Comparison of ENCODE assay signal across 14 mouse cellular contexts in the genomic region with DNA sequence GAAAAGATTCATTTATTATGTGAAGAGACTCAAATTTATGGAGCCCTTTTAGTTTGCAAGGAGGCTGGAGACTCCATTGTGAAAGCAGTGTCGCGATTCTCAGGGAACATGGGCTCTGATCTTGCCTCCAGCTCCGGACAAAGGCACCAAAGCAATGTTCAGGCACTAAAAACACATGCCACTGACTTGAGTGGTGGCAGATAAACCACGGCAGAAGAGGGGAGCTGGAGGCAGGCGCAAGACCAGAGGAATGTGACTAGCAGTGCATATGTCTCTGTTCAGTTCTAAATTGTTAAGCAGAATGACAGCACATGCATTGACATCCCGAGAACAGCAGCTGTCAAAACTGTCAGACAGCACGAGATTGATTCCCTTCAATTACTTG.
DNase-seq lines count a peak whose midpoint lies in the region; ATAC-seq and TF ChIP-seq lines count a peak whose summit lies in the region.
"Had no signal": no experiment of that assay in that cellular context is flagged by ENCODE, and none has a peak within 500 bp of the region (broad histone marks: within the 10 kb centered on the region; RNA-seq: fewer than 3 reads in every experiment).

No protein-coding gene starts in this region.

- ATAC-seq in embryonic facial prominence, embryonic 13.5 days (ENCODE audit: insufficient number of reproducible peaks, insufficient read depth, low FRiP score, low TSS enrichment, low read depth), result no peak
- no peak for ATAC-seq in kidney, embryonic 15.5 days (replicated peaks; ENCODE audit: low FRiP score)
- ATAC-seq in neural tube, embryonic 13.5 days (ENCODE audit: low read depth), result no peak
- ATAC-seq in stomach, postnatal 0 days (ENCODE audit: low FRiP score, low TSS enrichment), result peak; percentile 35; the same call in 1 of the 2 replicates
- ATAC-seq: Patski had no signal

- no peak for DNase-seq in embryonic facial prominence, embryonic 10.5 days (ENCODE audit: low spot score)
- no peak for DNase-seq in kidney, adult 2 months
- DNase-seq in neural tube, embryonic 10.5 days (ENCODE audit: extremely low spot score, low spot score), result no peak
- peak; percentile 20 for DNase-seq in stomach, postnatal 0 days (ENCODE audit: low spot score)
- no peak for DNase-seq in left cerebral cortex, adult 11 months (ENCODE audit: low spot score)
- DNase-seq: adrenal gland, adult 8-10 months; cerebellum, adult 8-10 months; kidney, adult 8-10 months; thymus, postnatal 14 days had no signal

- TF ChIP-seq EP300 in stomach, postnatal 0 days (optimal IDR thresholded peaks at IDR 0.05), result no peak

- H3K4me1 ChIP-seq in embryonic facial prominence, embryonic 13.5 days, result 0 out of 2 replicates have a peak, but pooled peaks cover 7% of the 10 kb centered on the region
- H3K4me1 ChIP-seq in embryonic facial prominence, embryonic 10.5 days, result no peaks in the 10 kb centered on the region
- H3K4me1 ChIP-seq in kidney, embryonic 15.5 days, result 0 out of 2 replicates have a peak, but pooled peaks cover 3% of the 10 kb centered on the region
- H3K4me1 ChIP-seq in kidney, adult 2 months (ENCODE audit: control insufficient read depth, insufficient read depth, low read length), result no peaks in the 10 kb centered on the region
- H3K4me1 ChIP-seq in neural tube, embryonic 13.5 days (replicated peaks), result no peaks in the 10 kb centered on the region
- H3K4me1 ChIP-seq in stomach, postnatal 0 days (replicated peaks; ENCODE audit: control insufficient read depth, insufficient read depth), result no peaks in the 10 kb centered on the region
- H3K4me1 ChIP-seq: hindbrain, embryonic 13.5 days had no signal

- TF ChIP-seq CTCF in kidney, adult 2 months (conservative IDR thresholded peaks at IDR 0.05; ENCODE audit: insufficient read depth, insufficient read length, low read depth, low read length), result no peak
- TF ChIP-seq CTCF in stomach, postnatal 0 days (IDR thresholded peaks at IDR 0.05; ENCODE audit: low read depth), result no peak

- no peaks in the 10 kb centered on the region for H3K36me3 ChIP-seq in embryonic facial prominence, embryonic 13.5 days
- no peaks in the 10 kb centered on the region for H3K36me3 ChIP-seq in embryonic facial prominence, embryonic 10.5 days (replicated peaks)
- H3K36me3 ChIP-seq in kidney, embryonic 15.5 days, result no peaks in the 10 kb centered on the region
- no peaks in the 10 kb centered on the region for H3K36me3 ChIP-seq in kidney, adult 2 months (ENCODE audit: control insufficient read depth, insufficient read depth, low read length)
- H3K36me3 ChIP-seq in neural tube, embryonic 13.5 days, result no peaks in the 10 kb centered on the region
- H3K36me3 ChIP-seq in stomach, postnatal 0 days (ENCODE audit: control insufficient read depth, insufficient read depth, low read length), result no peaks in the 10 kb centered on the region
- H3K36me3 ChIP-seq: hindbrain, embryonic 13.5 days had no signal

- H3K27ac ChIP-seq in embryonic facial prominence, embryonic 13.5 days, result 0 out of 2 replicates have a peak overlapping the region, but pooled peaks have one; percentile 57
- no peak overlapping the region for H3K27ac ChIP-seq in embryonic facial prominence, embryonic 10.5 days (replicated peaks)
- no peak overlapping the region for H3K27ac ChIP-seq in kidney, embryonic 15.5 days
- H3K27ac ChIP-seq in kidney, adult 2 months (ENCODE audit: insufficient read depth, low read depth, low read length), result no peak overlapping the region
- H3K27ac ChIP-seq in neural tube, embryonic 13.5 days (replicated peaks), result no peak overlapping the region
- peak overlapping the region; percentile 78 for H3K27ac ChIP-seq in stomach, postnatal 0 days (replicated peaks)
- H3K27ac ChIP-seq: hindbrain, embryonic 13.5 days had no signal

- TF ChIP-seq POLR2A in kidney, adult 2 months (IDR thresholded peaks at IDR 0.05; ENCODE audit: low read depth, low read length), result no peak

- WGBS in embryonic facial prominence, embryonic 13.5 days, result 56% methylated on average over 7 of the region's 7 CpGs
- 65% methylated on average over 7 of the region's 7 CpGs for WGBS in embryonic facial prominence, embryonic 10.5 days
- 48% methylated on average over 7 of the region's 7 CpGs for WGBS in kidney, embryonic 15.5 days
- 32% methylated on average over 7 of the region's 7 CpGs for WGBS in kidney, adult 2 months
- WGBS in neural tube, embryonic 13.5 days, result 46% methylated on average over 7 of the region's 7 CpGs
- 41% methylated on average over 7 of the region's 7 CpGs for WGBS in stomach, postnatal 0 days

- H3K27me3 ChIP-seq in embryonic facial prominence, embryonic 13.5 days, result no peaks in the 10 kb centered on the region
- 0 out of 2 replicates have a peak, but pooled peaks cover 4% of the 10 kb centered on the region for H3K27me3 ChIP-seq in embryonic facial prominence, embryonic 10.5 days (replicated peaks; ENCODE audit: low read depth, poor library complexity, severe bottlenecking)
- H3K27me3 ChIP-seq in kidney, embryonic 15.5 days, result no peaks in the 10 kb centered on the region
- no peaks in the 10 kb centered on the region for H3K27me3 ChIP-seq in kidney, adult 2 months (replicated peaks; ENCODE audit: control insufficient read depth, insufficient read depth, low read length)
- no peaks in the 10 kb centered on the region for H3K27me3 ChIP-seq in neural tube, embryonic 13.5 days
- H3K27me3 ChIP-seq in stomach, postnatal 0 days (ENCODE audit: control insufficient read depth, insufficient read depth, low read length), result no peaks in the 10 kb centered on the region
- H3K27me3 ChIP-seq: hindbrain, embryonic 13.5 days; Patski had no signal

- H3K4me3 ChIP-seq in embryonic facial prominence, embryonic 13.5 days, result no peak overlapping the region
- no peak overlapping the region for H3K4me3 ChIP-seq in embryonic facial prominence, embryonic 10.5 days
- H3K4me3 ChIP-seq in kidney, embryonic 15.5 days (replicated peaks), result 0 out of 2 replicates have a peak overlapping the region, but pooled peaks have one; percentile 8
- no peak overlapping the region for H3K4me3 ChIP-seq in kidney, adult 2 months (ENCODE audit: insufficient read depth, low read depth, low read length)
- no peak overlapping the region for H3K4me3 ChIP-seq in neural tube, embryonic 13.5 days
- H3K4me3 ChIP-seq in stomach, postnatal 0 days (ENCODE audit: low read depth, low read length), result no peak overlapping the region
- H3K4me3 ChIP-seq: hindbrain, embryonic 13.5 days had no signal

- H3K9ac ChIP-seq in embryonic facial prominence, embryonic 13.5 days, result no peak overlapping the region
- H3K9ac ChIP-seq in kidney, embryonic 15.5 days, result no peak overlapping the region
- no peak overlapping the region for H3K9ac ChIP-seq in neural tube, embryonic 13.5 days
- H3K9ac ChIP-seq in stomach, postnatal 0 days (ENCODE audit: low read length), result no peak overlapping the region
- H3K9ac ChIP-seq: hindbrain, embryonic 13.5 days had no signal

- no peak overlapping the region for H3K4me2 ChIP-seq in embryonic facial prominence, embryonic 13.5 days
- H3K4me2 ChIP-seq in kidney, embryonic 15.5 days, result peak overlapping the region; percentile 29
- peak overlapping the region; percentile 25 for H3K4me2 ChIP-seq in neural tube, embryonic 13.5 days
- peak overlapping the region; percentile 39 for H3K4me2 ChIP-seq in stomach, postnatal 0 days (replicated peaks; ENCODE audit: low read depth)
- H3K4me2 ChIP-seq: hindbrain, embryonic 13.5 days had no signal

- H3K9me3 ChIP-seq in embryonic facial prominence, embryonic 13.5 days, result no peaks in the 10 kb centered on the region
- no peaks in the 10 kb centered on the region for H3K9me3 ChIP-seq in embryonic facial prominence, embryonic 10.5 days
- H3K9me3 ChIP-seq in kidney, embryonic 15.5 days (replicated peaks), result no peaks in the 10 kb centered on the region
- no peaks in the 10 kb centered on the region for H3K9me3 ChIP-seq in neural tube, embryonic 13.5 days
- no peaks in the 10 kb centered on the region for H3K9me3 ChIP-seq in stomach, postnatal 0 days (ENCODE audit: control insufficient read depth, low read length)
- H3K9me3 ChIP-seq: hindbrain, embryonic 13.5 days had no signal

Comparison
In these comparisons a context has a peak if more than half of its experiments do, and no peak if none do; other contexts are left out.
1. H3K27ac ChIP-seq: peak in embryonic facial prominence, embryonic 13.5 days (single experiment) and stomach, postnatal 0 days (single experiment); none in embryonic facial prominence, embryonic 10.5 days (single experiment), kidney, embryonic 15.5 days (single experiment), kidney, adult 2 months (single experiment) and neural tube, embryonic 13.5 days (single experiment).